Mouse (Mus musculus) B cell, adult 2 months (primary cell): Measurements from ENCODE around the gene Ildr1.

Source experiments
- DNase-seq, 2 experiments: peaks; one replicate each; pipeline ENCODE4 v3.0.0; 2022

Gene Ildr1

DNA sequence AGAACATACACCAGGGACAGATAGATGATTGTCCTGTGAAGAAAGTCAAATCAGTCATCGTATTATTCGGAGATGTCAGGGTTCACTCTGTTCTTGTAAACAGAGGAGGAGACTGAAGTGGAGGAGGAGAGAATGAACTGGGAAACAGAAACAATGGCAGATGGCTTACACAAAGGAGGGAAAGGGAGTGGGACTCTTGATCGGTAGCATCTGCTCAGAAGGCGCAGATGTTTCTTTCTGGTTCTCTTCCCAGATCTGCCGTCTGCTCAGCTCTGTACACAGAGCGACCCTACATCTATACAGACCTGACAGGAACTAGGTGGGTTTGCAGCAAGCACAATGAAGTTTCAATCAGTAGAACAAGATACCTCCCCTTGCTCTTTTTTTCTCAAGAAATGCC lies 81.9 kb downstream of the Ildr1 start:
- no peak for DNase-seq
